Mouse (Mus musculus) heart, embryonic 10.5 days (tissue): Measurements from ENCODE around the gene Crtac1. TPM values are rescaled to one million over a fixed set of nuclear protein-coding genes. Genes with fewer than 3 reads are reported as not detected.

Experiments used
- DNase-seq: peaks from one replicate; pipeline ENCODE4 v3.0.0-alpha.2; 2017; ENCODE audit warnings: low spot score
- H3K27ac ChIP-seq: fragments of 300-500 bp; sonication (generic); 2 replicates; pipeline ENCODE4 v1.5.1; 2016; ENCODE audit warnings: mild to moderate bottlenecking
- H3K27me3 ChIP-seq: fragments of 300-500 bp; sonication (generic); 2 replicates; pipeline ENCODE4 v1.6.1; 2016; ENCODE audit warnings: mild to moderate bottlenecking; ENCODE audit not compliant: poor library complexity, insufficient read depth, severe bottlenecking
- H3K36me3 ChIP-seq: fragments of 300-500 bp; sonication (generic); 2 replicates; pipeline ENCODE4 v1.6.1; 2016; ENCODE audit warnings: mild to moderate bottlenecking, moderate library complexity
- H3K4me1 ChIP-seq: fragments of 300-500 bp; sonication (generic); 2 replicates; pipeline ENCODE4 v1.6.1; 2016; ENCODE audit warnings: mild to moderate bottlenecking
- H3K4me3 ChIP-seq: fragments of 300-500 bp; sonication (generic); 2 replicates; pipeline ENCODE4 v1.5.1; 2016; ENCODE audit warnings: mild to moderate bottlenecking, moderate library complexity
- H3K9me3 ChIP-seq: fragments of 300-500 bp; sonication (generic); 2 replicates; pipeline ENCODE4 v1.6.1; 2016; ENCODE audit warnings: mild to moderate bottlenecking, moderate library complexity
- WGBS: fragments of 180-500 bp; shearing (Covaris S2); methylation state at CpG from one replicate; pipeline ENCODE4 v1.1.7; 2016; 5-methylcytosine and 5-hydroxymethylcytosine counted together
- polyA plus RNA-seq: library from polyadenylated mRNA; unstranded; fragments of >200 nt; fragmentation: Nextera tagmentation; extraction: Ambion mirVana; gene quantifications from 2 replicates; pipeline ENCODE4 v1.2.1, GENCODE M21; 2016

The Crtac1 gene
- polyA plus RNA-seq, 1 experiment from 2014 or later = 0.28 TPM

GRCm38 (mm10) chr19:42404364-42404763 is 27.2 kb downstream of the Crtac1 start:
- H3K27ac ChIP-seq = no peak overlapping the region
- H3K36me3 ChIP-seq = no peaks in the 10 kb centered on the region
- no peaks in the 10 kb centered on the region for H3K4me1 ChIP-seq
- H3K9me3 ChIP-seq = no peaks in the 10 kb centered on the region
- no peak overlapping the region for H3K4me3 ChIP-seq
- WGBS = 78% methylated on average over 15 of the region's 15 CpGs
- peaks cover 28% of the 10 kb centered on the region for H3K27me3 ChIP-seq
- DNase-seq = no peak

GRCm38 (mm10) chr19:42399974-42400373 is 31.6 kb downstream of the Crtac1 start:
- Histone ChIP-seq H3K4me3 (no peak overlapping the region), H3K27me3 (peaks cover 8% of the 10 kb centered on the region; the same call in 1 of the 2 replicates), H3K36me3 (no peaks in the 10 kb centered on the region), H3K9me3 (no peaks in the 10 kb centered on the region), H3K27ac (no peak overlapping the region), H3K4me1 (no peaks in the 10 kb centered on the region)
- no peak for DNase-seq
- 54% methylated on average over 3 of the region's 3 CpGs for WGBS

- DNase-seq = no peak
- Histone ChIP-seq H3K4me1 (no peaks in the 10 kb centered on the region), H3K9me3 (no peaks in the 10 kb centered on the region), H3K27me3 (peaks cover 22% of the 10 kb centered on the region), H3K27ac (no peak overlapping the region), H3K36me3 (no peaks in the 10 kb centered on the region), H3K4me3 (no peak overlapping the region)
- WGBS = 19% methylated on average over 11 of the region's 11 CpGs
Measured at GRCm38 (mm10) chr19:42397281-42397680, 34.3 kb downstream of the Crtac1 start.

GRCm38 (mm10) chr19:42394848-42395534 is 36.6 kb downstream of the Crtac1 start:
- Histone ChIP-seq H3K9me3 (no peaks in the 10 kb centered on the region), H3K27me3 (peaks cover 27% of the 10 kb centered on the region), H3K4me1 (no peaks in the 10 kb centered on the region), H3K36me3 (no peaks in the 10 kb centered on the region), H3K4me3 (no peak overlapping the region), H3K27ac (no peak overlapping the region)
- no peak for DNase-seq
- WGBS = 50% methylated on average over 2 of the region's 2 CpGs

GRCm38 (mm10) chr19:42393920-42394319 is 37.7 kb downstream of the Crtac1 start:
- 77% methylated on average over 4 of the region's 4 CpGs for whole genome bisulfite sequencing
- no peak overlapping the region for H3K4me3 ChIP-seq
- no peak overlapping the region for H3K27ac ChIP-seq
- no peaks in the 10 kb centered on the region for H3K9me3 ChIP-seq
- H3K27me3 ChIP-seq = peaks cover 28% of the 10 kb centered on the region; the same call in 1 of the 2 replicates
- no peaks in the 10 kb centered on the region for H3K4me1 ChIP-seq
- no peaks in the 10 kb centered on the region for H3K36me3 ChIP-seq
- DNase-seq = no peak

GRCm38 (mm10) chr19:42392094-42392493 is 39.5 kb downstream of the Crtac1 start:
- Histone ChIP-seq H3K27me3 (peaks cover 28% of the 10 kb centered on the region), H3K36me3 (no peaks in the 10 kb centered on the region), H3K4me1 (no peaks in the 10 kb centered on the region), H3K27ac (no peak overlapping the region), H3K4me3 (no peak overlapping the region), H3K9me3 (no peaks in the 10 kb centered on the region)
- 85% methylated on average over 8 of the region's 8 CpGs for WGBS
- DNase-seq = no peak

- Histone ChIP-seq H3K9me3 (no peaks in the 10 kb centered on the region), H3K27ac (no peak overlapping the region), H3K4me3 (no peak overlapping the region), H3K36me3 (no peaks in the 10 kb centered on the region), H3K4me1 (peaks cover 12% of the 10 kb centered on the region), H3K27me3 (peaks cover 40% of the 10 kb centered on the region)
- DNase-seq = no peak
- WGBS = 89% methylated on average over 14 of the region's 14 CpGs
Measured at GRCm38 (mm10) chr19:42389574-42389973, 42.0 kb downstream of the Crtac1 start.

- Histone ChIP-seq H3K36me3 (no peaks in the 10 kb centered on the region), H3K4me3 (no peak overlapping the region), H3K4me1 (peaks cover 20% of the 10 kb centered on the region), H3K27me3 (peaks cover 68% of the 10 kb centered on the region), H3K27ac (no peak overlapping the region), H3K9me3 (no peaks in the 10 kb centered on the region)
- no peak for DNase-seq
- WGBS = 13% methylated on average over 15 of the region's 15 CpGs
Measured at GRCm38 (mm10) chr19:42384981-42385598, 46.5 kb downstream of the Crtac1 start.

- no peak for DNase-seq
- Histone ChIP-seq H3K4me1 (peaks cover 17% of the 10 kb centered on the region), H3K4me3 (peak overlapping the region; percentile 49), H3K36me3 (no peaks in the 10 kb centered on the region), H3K27me3 (peaks cover 71% of the 10 kb centered on the region), H3K27ac (no peak overlapping the region), H3K9me3 (no peaks in the 10 kb centered on the region)
- WGBS = 1% methylated on average over 13 of the region's 13 CpGs
Measured at GRCm38 (mm10) chr19:42380981-42381373, 50.6 kb downstream of the Crtac1 start.

- peaks cover 13% of the 10 kb centered on the region for H3K4me1 ChIP-seq
- H3K27ac ChIP-seq = no peak overlapping the region; the same call in 1 of the 2 replicates
- no peaks in the 10 kb centered on the region for H3K36me3 ChIP-seq
- DNase-seq = no peak
- 1% methylated on average over 26 of the region's 26 CpGs for WGBS
- H3K4me3 ChIP-seq = peak overlapping the region; percentile 49
- H3K27me3 ChIP-seq = peaks cover 65% of the 10 kb centered on the region
- no peaks in the 10 kb centered on the region for H3K9me3 ChIP-seq
Measured at GRCm38 (mm10) chr19:42380321-42380980, 51.1 kb downstream of the Crtac1 start.

- no peaks in the 10 kb centered on the region for H3K9me3 ChIP-seq
- peaks cover 8% of the 10 kb centered on the region for H3K4me1 ChIP-seq
- WGBS = 43% methylated on average over 8 of the region's 8 CpGs
- H3K4me3 ChIP-seq = no peak overlapping the region
- DNase-seq = no peak
- H3K27me3 ChIP-seq = peaks cover 59% of the 10 kb centered on the region
- no peak overlapping the region for H3K27ac ChIP-seq
- H3K36me3 ChIP-seq = no peaks in the 10 kb centered on the region
Measured at GRCm38 (mm10) chr19:42379798-42380197, 51.8 kb downstream of the Crtac1 start.

GRCm38 (mm10) chr19:42377206-42377605 is 54.4 kb downstream of the Crtac1 start:
- peaks cover 8% of the 10 kb centered on the region for H3K4me1 ChIP-seq
- H3K27me3 ChIP-seq = peaks cover 33% of the 10 kb centered on the region
- no peaks in the 10 kb centered on the region for H3K9me3 ChIP-seq
- H3K36me3 ChIP-seq = no peaks in the 10 kb centered on the region
- WGBS = 64% methylated on average over 3 of the region's 3 CpGs
- no peak overlapping the region for H3K4me3 ChIP-seq
- H3K27ac ChIP-seq = no peak overlapping the region
- no peak for DNase-seq

GRCm38 (mm10) chr19:42363551-42363950 is 68.0 kb downstream of the Crtac1 start:
- Histone ChIP-seq H3K27ac (no peak overlapping the region), H3K9me3 (no peaks in the 10 kb centered on the region), H3K27me3 (0 out of 2 replicates have a peak, but pooled peaks cover 4% of the 10 kb centered on the region), H3K4me3 (no peak overlapping the region), H3K36me3 (no peaks in the 10 kb centered on the region), H3K4me1 (no peaks in the 10 kb centered on the region)
- 81% methylated on average over 4 of the region's 4 CpGs for WGBS
- DNase-seq = no peak
